Mouse (Mus musculus): Measurements from ENCODE around the gene Snn.

Snn gene

GRCm38 (mm10) chr16:11047130-11047529 is 13.6 kb upstream of the Snn start:
- DNase-seq (ENCODE audit: low spot score) = no peak

DNA sequence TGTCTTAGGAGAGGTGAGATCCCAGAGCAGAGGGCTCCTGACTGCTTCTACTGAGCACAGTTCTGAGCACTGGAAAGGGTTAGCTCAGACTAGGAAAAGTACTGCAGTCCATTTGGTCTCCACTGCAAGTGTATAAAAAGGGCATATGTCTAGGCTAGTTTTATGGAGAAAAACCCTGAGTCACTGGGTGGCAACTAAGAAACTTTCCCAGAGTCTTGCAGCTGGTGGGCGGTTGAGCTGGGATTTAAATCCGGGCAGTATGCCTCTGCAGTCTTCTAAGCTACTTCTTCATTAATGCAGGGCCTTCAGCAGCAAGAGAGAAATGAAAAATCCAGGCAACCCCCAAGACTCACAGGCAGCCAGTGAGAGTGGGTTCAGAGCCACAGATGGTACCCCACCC is 10.5 kb upstream of the Snn start:
- no peak for DNase-seq (ENCODE audit: low spot score)

GRCm38 (mm10) chr16:11051134-11051533 is 9.6 kb upstream of the Snn start:
- no peak for DNase-seq (ENCODE audit: low spot score)

DNA sequence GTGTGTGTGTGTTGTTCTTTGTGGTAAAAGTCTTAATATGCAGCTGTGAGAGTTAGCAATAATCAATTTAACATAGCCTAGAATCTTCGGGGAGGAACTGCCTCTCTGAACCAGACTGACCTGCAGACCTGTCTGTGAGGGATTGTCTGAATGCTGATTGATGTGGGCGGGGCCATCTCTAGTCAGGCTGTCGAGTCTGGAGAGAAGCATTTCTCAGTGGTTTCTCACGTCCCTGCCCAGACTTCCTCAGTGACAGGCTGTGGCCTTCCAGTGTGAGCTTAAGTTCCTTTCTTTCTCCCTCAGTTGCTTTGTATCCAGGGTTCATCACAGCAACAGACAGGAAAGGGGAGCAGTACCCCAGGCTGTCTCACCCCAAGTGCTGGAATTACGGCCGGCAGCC is 6.3 kb upstream of the Snn start:
- DNase-seq (ENCODE audit: low spot score) = no peak

GRCm38 (mm10) chr16:11054871-11055270 is 5.9 kb upstream of the Snn start:
- no peak for DNase-seq (ENCODE audit: low spot score)

GRCm38 (mm10) chr16:11055916-11056315 is 4.8 kb upstream of the Snn start:
- DNase-seq (ENCODE audit: low spot score) = no peak

GRCm38 (mm10) chr16:11062794-11063721 is 2.3 kb downstream of the Snn start:
- DNase-seq (ENCODE audit: low spot score) = peak; percentile 93

GRCm38 (mm10) chr16:11064341-11064740 is 3.6 kb downstream of the Snn start:
- no peak for DNase-seq (ENCODE audit: low spot score)

- no peak for DNase-seq (ENCODE audit: low spot score)
Observed at GRCm38 (mm10) chr16:11064742-11065141, 4.0 kb downstream of the Snn start.

DNA sequence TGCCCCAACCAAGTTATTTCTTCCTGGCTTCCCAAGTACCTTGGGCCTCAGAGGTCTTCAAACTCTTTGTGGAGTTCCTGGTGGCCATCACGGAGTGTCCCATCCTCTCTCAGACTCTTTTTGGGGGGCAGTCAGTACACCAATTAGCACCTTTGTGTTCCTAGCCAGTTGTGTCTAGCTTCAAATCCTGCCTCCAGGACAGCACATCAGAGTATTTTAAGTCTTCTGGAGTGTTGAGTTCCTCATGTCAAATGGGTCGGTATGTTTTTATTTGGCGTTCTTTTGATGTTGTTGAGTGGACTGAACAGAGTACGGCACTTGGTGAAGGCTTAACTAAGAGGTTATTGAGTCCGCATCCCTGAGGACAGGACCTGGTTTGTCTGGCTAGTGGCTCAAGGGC is 4.7 kb downstream of the Snn start:
- DNase-seq (ENCODE audit: low spot score) = no peak

DNA sequence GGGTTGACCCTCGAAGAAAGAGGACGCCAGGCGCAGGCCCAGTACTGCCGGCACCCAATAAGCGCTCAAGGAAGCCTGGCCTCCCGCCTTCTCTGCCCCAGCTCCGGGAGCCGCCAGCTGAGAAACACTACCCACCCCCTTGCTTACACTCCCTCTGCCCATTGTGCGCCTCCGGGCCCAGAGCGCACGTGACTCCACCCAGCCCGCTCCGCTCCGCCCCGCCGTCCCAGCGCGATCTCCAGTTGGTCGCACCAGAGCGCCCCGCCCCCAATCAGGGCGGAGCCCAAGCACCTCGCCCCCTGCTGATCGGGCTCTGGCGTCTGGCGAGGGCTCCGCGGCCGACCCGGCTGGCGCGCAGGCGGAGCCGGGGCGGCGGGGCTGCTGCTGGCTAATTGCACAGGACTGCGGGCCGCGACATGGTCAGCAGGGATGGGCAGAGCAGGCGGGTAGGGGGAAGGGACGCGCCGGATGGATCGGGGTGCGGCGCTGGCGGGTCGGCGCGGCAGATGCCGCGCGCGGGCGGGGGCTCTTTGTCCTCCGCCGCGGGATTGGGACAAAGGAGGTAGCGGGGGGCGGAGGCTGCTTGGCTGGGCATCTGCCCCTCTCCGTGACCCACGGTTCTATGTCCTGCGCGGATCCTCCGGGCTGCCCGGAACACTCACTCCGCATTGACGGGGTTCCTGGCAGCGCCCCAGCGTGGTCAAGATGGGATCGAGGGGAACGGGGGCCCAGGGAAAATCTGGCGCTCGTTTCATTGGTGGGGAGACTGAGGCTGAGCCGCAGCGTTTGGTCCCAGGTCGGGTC is 5.5 kb downstream of the Snn start, which contains the start of gene Litaf:
TSS of gene Litaf (minus strand) at position 129 of the 804 bp plus-strand sequence.
- DNase-seq (ENCODE audit: low spot score) = peak; percentile 98

GRCm38 (mm10) chr16:11066833-11067191 is 6.1 kb downstream of the Snn start:
- DNase-seq (ENCODE audit: low spot score) = peak; percentile 47

DNA sequence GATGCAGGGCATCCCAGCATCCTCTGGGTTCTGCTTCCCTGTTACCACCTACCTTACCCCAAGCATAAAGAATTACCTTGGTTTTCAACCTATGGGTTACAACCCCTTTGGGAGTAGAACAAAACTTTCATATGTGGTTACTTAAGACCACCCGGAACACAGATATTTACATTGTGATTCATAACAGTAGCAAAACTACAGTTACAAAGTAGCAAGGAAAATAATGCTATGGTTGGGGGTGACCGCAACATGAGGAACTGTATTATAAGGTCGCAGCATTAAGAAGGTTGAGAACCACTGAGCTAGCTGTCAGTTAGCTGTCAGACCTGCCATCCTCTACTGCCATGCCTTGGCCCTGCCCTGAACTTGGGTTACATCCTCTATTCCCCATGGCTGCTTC is 7.9 kb downstream of the Snn start:
- no peak for DNase-seq (ENCODE audit: low spot score)

DNA sequence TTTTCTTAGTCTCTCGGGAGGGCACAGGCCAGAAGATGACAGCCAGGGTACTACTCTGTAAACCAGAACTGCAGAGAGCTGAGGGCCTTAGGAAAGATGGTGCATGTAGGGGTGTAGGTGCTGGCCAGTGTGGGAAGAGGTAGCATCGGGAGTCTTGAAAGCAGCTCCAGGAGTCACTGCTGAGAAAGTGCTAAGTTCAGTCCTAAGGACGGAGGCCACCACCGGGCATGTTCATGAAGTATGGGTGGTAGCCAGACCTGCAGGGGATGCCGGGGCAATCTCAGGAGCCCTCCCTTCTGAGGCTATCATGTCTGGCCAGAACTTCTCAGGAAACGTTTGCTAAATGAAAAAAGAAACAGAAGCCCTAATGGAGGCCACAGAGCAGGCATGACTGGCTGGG is 8.5 kb downstream of the Snn start:
- DNase-seq (ENCODE audit: low spot score) = no peak

- DNase-seq (ENCODE audit: low spot score) = no peak
Observed at GRCm38 (mm10) chr16:11069710-11070420, 9.1 kb downstream of the Snn start.

DNA sequence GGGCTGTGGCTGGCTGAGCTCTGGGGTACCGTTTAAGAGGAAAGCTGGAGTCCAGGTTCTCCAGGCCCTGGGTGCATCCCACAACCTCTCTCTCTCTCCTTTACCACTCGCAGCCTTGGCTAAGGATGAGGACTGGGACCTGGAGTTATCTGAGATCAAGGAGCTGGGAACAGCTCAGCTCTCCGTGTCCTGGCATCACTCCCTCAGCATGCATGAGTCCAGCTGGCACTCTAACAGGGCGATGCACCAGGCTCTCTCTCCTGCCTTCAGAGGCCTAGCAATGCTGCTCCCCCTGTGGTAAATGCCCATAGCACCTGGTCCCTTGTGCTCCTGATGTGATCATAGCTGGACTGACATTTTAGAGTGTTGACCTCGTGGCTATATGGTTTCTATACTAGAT is 10.4 kb downstream of the Snn start:
- peak; percentile 26 for DNase-seq (ENCODE audit: low spot score)

GRCm38 (mm10) chr16:11071887-11072286 is 11.1 kb downstream of the Snn start:
- no peak for DNase-seq (ENCODE audit: low spot score)

- no peak for DNase-seq (ENCODE audit: low spot score)
Observed at GRCm38 (mm10) chr16:11072454-11072853, 11.7 kb downstream of the Snn start.

DNA sequence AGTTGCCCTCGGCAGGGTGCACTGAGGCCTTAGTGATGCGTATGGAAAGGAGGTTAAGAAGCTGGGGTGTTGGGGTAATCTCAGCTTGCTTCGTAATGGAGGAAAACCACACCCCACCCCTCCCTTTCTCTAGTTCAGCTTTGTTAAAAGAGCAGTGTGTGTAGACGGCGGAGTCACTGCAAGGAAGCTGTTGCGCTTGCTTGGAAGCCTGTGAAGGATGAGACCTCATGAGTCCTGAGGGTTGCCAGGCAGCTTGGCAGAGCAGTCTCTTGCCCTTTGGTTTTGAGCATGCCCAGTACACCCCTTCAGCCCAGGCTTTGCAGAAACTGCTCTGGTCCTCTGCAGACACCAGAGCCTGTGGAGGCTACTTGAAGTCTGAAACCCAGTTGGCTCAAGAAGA is 12.3 kb downstream of the Snn start:
- no peak for DNase-seq (ENCODE audit: low spot score)

DNA sequence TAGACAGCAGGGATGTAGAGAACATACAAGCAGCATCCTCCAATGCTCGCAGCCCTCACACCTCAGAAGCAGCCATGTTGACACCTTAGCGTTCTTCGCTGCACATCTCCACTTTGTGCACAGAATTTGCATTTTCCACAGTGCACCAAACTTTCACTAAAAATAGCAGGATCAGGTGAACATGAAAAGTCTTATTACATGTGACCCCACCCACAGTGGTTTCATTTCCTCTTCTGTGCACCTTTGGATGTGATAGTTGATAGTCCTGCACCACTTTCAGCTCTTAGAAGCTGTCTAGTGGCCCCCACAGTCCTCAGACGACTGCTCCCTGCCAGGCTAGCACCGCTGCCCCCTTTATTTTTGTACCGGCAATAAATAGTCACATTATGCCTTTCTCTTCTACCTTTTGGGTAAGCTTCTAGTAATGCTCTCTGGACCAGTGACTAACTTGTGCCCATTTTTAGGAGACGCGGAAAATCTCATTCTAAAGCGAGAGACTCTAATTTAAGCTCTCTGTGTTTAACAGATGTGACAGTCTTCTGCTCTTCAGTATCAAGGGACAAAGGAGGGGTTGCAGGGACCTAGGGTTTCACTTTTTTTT is 17.0 kb downstream of the Snn start:
- DNase-seq (ENCODE audit: low spot score) = no peak

DNA sequence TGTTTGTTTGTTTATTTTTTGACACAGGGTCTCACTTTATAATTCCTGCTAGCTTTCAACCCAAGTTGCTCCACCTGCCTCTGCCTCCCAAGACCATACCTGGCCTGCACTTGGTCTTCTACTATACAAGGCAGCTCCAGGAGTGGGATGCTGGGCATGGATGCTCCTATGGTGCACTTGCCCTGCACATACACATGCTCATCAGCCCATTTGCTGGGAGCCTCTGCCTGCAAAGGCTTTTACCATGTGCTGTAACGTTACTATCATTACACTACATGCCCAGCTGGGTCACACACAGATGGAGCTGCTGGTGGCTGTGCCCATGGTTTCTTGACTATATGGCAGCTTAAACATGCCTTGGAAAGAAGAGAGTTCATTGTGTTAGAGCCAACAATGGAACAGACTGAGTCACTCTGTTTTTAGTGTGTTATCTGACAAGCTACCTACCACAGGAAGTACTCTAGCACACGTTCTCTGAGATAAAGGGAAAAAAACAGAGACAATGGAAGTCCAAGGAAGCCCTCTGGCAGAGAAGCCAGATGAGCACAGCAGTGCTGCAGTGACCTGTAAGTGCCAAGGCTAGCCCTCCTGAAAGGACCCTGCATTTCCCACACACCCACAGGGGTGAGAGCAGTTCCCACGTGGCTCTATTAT is 17.6 kb downstream of the Snn start:
- no peak for DNase-seq (ENCODE audit: low spot score)

- no peak for DNase-seq (ENCODE audit: low spot score)
Observed at GRCm38 (mm10) chr16:11084181-11084580, 23.4 kb downstream of the Snn start.

Measured in urinary bladder, postnatal 14 days (tissue).